Mouse (Mus musculus): ENCODE measurements around the gene Rps3.
A peak's percentile ranks its signal among the peaks of the same experiment; 100 is the strongest.
"Not testable (repeated sequence)": the region's sequence is repeated elsewhere in the genome, so short reads cannot be mapped to it uniquely, and the experiment has no call there.

The Rps3 gene

GRCm38 (mm10) chr7:99483271-99483923, at the start of gene Rps3:
TSS of gene Rps3 (minus strand) at chr7:99483738.
- peak; percentile 99 for DNase-seq

GRCm38 (mm10) chr7:99532526-99532925, 49.0 kb upstream of the Rps3 start:
- DNase-seq: no peak

GRCm38 (mm10) chr7:99531408-99531970, 48.0 kb upstream of the Rps3 start:
- no peak for DNase-seq

- no peak for DNase-seq
These were observed 45.9 kb upstream of the Rps3 start for GRCm38 (mm10) chr7:99529410-99529809.

- no peak for DNase-seq
These were observed 45.0 kb upstream of the Rps3 start for GRCm38 (mm10) chr7:99528547-99528946.

- DNase-seq: no peak
These were observed 40.3 kb upstream of the Rps3 start for GRCm38 (mm10) chr7:99523837-99524236.

GRCm38 (mm10) chr7:99523121-99523520, 39.6 kb upstream of the Rps3 start:
- no peak for DNase-seq

- DNase-seq: no peak
These were observed 35.6 kb upstream of the Rps3 start for GRCm38 (mm10) chr7:99518954-99519644.

- no peak for DNase-seq
These were observed 33.2 kb upstream of the Rps3 start for GRCm38 (mm10) chr7:99516814-99517157.

GRCm38 (mm10) chr7:99516092-99516813, 32.7 kb upstream of the Rps3 start:
- no peak for DNase-seq

GRCm38 (mm10) chr7:99510087-99510501, 26.6 kb upstream of the Rps3 start:
- DNase-seq: peak; percentile 66

GRCm38 (mm10) chr7:99508187-99508586, 24.6 kb upstream of the Rps3 start:
- DNase-seq: not testable (repeated sequence)

- DNase-seq: no peak
These were observed 21.0 kb upstream of the Rps3 start for GRCm38 (mm10) chr7:99504556-99504955.

- DNase-seq: no peak
These were observed 17.6 kb upstream of the Rps3 start for GRCm38 (mm10) chr7:99501148-99501547.

- no peak for DNase-seq
These were observed 17.1 kb upstream of the Rps3 start for GRCm38 (mm10) chr7:99500655-99501054.

- peak; percentile 86 for DNase-seq
These were observed 16.7 kb upstream of the Rps3 start for GRCm38 (mm10) chr7:99500201-99500600.

- DNase-seq: peak; percentile 80
These were observed 15.6 kb upstream of the Rps3 start for GRCm38 (mm10) chr7:99499128-99499527.

- DNase-seq: no peak
These were observed 6.2 kb upstream of the Rps3 start for GRCm38 (mm10) chr7:99489708-99490107.

GRCm38 (mm10) chr7:99484679-99485078, 1.1 kb upstream of the Rps3 start:
- DNase-seq: no peak

- no peak for DNase-seq
These were observed 384 bp upstream of the Rps3 start for GRCm38 (mm10) chr7:99483924-99484319.

- DNase-seq: no peak
These were observed 901 bp downstream of the Rps3 start for GRCm38 (mm10) chr7:99482637-99483036.

- DNase-seq: no peak
These were observed 6.3 kb downstream of the Rps3 start for GRCm38 (mm10) chr7:99477235-99477634.

- DNase-seq: no peak
These were observed 6.9 kb downstream of the Rps3 start for GRCm38 (mm10) chr7:99476558-99477114.
